Mouse (Mus musculus) spleen, postnatal 4 days (tissue): ENCODE measurements around the gene Rnf6.
A peak's percentile ranks its signal among the peaks of the same experiment; 100 is the strongest.

Experiments used
- DNase-seq, 2 experiments: peaks; one replicate each; pipeline ENCODE4 v3.0.0; 2022; ENCODE audit warnings: low spot score in 2 of 2

The Rnf6 gene

GRCm38 (mm10) chr5:146220879-146221714, at the start of gene Rnf6:
Gene Rnf6, minus strand, starts transcription at chr5:146221555.
- peak; percentile 93 to 95 for DNase-seq

GRCm38 (mm10) chr5:146270593-146270992, 49.2 kb upstream of the Rnf6 start:
- DNase-seq: no peak

- no peak for DNase-seq
Observed at GRCm38 (mm10) chr5:146267776-146268175, 46.4 kb upstream of the Rnf6 start.

- no peak for DNase-seq
Observed at GRCm38 (mm10) chr5:146265934-146266591, 44.7 kb upstream of the Rnf6 start.

- no peak for DNase-seq
Observed at GRCm38 (mm10) chr5:146260003-146260402, 38.6 kb upstream of the Rnf6 start.

- DNase-seq: no peak
Observed at GRCm38 (mm10) chr5:146253644-146254043, 32.3 kb upstream of the Rnf6 start.

- no peak for DNase-seq
Observed at GRCm38 (mm10) chr5:146251663-146252429, 30.5 kb upstream of the Rnf6 start.

GRCm38 (mm10) chr5:146250369-146251075, 29.2 kb upstream of the Rnf6 start:
- peak in 1 of 2 experiments; percentile 39 for DNase-seq

- no peak for DNase-seq
Observed at GRCm38 (mm10) chr5:146248746-146249145, 27.4 kb upstream of the Rnf6 start.

- no peak for DNase-seq
Observed at GRCm38 (mm10) chr5:146247709-146248108, 26.4 kb upstream of the Rnf6 start.

- no peak for DNase-seq
Observed at GRCm38 (mm10) chr5:146246386-146246785, 25.0 kb upstream of the Rnf6 start.

GRCm38 (mm10) chr5:146245646-146246370, 24.5 kb upstream of the Rnf6 start:
- DNase-seq: no peak

GRCm38 (mm10) chr5:146245193-146245592, 23.8 kb upstream of the Rnf6 start:
- no peak for DNase-seq

GRCm38 (mm10) chr5:146241202-146241601, 19.8 kb upstream of the Rnf6 start:
- no peak for DNase-seq

- DNase-seq: no peak
Observed at GRCm38 (mm10) chr5:146240771-146241170, 19.4 kb upstream of the Rnf6 start.

- no peak for DNase-seq
Observed at GRCm38 (mm10) chr5:146238274-146238673, 16.9 kb upstream of the Rnf6 start.

- no peak for DNase-seq
Observed at GRCm38 (mm10) chr5:146234336-146234735, 13.0 kb upstream of the Rnf6 start.

- DNase-seq: no peak
Observed at GRCm38 (mm10) chr5:146232816-146233215, 11.5 kb upstream of the Rnf6 start.

GRCm38 (mm10) chr5:146232056-146232675, 10.8 kb upstream of the Rnf6 start:
- no peak for DNase-seq

GRCm38 (mm10) chr5:146231655-146231996, 10.3 kb upstream of the Rnf6 start:
- peak; percentile 39 to 75 for DNase-seq
